Mouse (Mus musculus) cerebellum, adult 2 months (tissue): ENCODE data around the gene Pkib.

Source experiments
- CTCF ChIP-seq: fragments of 200-500 bp; IDR thresholded peaks from 2 replicates; pipeline ENCODE4 v1.5.1; 2011; ENCODE audit warnings: low read depth, mild to moderate bottlenecking, control low read depth, low read length, moderate library complexity, borderline replicate concordance; ENCODE audit not compliant: insufficient read depth
- POLR2A ChIP-seq: fragments of 200-500 bp; IDR thresholded peaks from 2 replicates; pipeline ENCODE4 v1.6.1; 2011; ENCODE audit warnings: low read length, control low read depth, borderline replicate concordance; ENCODE audit not compliant: insufficient read depth

DNA sequence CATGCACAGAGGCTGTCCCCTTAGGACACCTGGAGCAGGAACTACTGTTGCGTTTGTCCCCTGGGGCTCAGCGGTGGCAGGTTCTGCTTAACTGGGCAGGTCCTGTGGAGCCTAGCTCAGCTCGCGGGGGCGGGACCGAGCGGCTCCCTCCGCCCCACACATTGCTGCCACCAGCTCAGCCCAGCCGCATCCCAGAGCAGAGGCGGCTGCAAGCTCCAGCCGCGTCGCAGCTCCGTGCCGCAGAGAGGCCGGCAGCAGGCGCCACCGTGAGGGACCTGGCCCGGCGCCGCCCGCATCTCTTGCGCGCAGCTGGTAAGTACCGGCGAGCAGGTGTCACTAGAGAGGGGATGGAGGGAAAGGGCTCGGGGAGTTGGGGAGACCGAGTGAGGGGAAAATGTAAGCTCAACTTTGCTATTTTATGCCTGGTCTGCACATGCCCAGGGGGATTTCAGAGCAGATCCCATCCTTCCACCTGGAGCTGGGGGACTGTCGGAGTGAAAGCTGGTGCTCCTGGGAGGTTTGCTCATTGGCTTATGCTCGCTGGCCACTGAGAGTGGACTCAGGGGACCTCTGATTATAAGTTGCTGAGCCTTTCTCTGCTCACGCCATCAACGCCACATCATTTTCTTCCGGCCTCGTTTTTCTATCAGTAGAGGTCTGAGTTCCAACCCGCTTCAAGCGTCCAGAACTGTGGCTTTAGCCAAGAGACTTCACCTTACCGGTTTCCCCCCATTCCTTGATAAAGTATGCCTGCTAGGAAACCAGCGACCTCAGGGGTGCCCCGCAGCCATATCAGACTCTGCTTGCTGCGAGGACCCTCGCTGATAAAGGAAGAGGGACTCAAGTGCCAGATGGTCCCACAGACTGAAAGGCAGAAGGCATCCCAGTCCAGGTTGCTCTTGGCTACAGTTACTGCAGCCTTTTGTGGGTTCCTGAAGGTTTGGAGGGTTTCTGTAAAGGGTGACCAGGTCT, at the start of gene Pkib:
- TF ChIP-seq CTCF (no peak), POLR2A (peak; percentile 70)
